Mouse (Mus musculus) thymus, postnatal 4 days (tissue): ENCODE data around the gene Frmd4a.

Experiments used
- DNase-seq: peaks from one replicate; pipeline ENCODE4 v3.0.0; 2021

Frmd4a gene

GRCm38 (mm10) chr2:4339530-4340218 is 322.2 kb downstream of the Frmd4a start:
- no peak for DNase-seq

- no peak for DNase-seq
Measured at GRCm38 (mm10) chr2:4340378-4340777, 322.9 kb downstream of the Frmd4a start.

DNA sequence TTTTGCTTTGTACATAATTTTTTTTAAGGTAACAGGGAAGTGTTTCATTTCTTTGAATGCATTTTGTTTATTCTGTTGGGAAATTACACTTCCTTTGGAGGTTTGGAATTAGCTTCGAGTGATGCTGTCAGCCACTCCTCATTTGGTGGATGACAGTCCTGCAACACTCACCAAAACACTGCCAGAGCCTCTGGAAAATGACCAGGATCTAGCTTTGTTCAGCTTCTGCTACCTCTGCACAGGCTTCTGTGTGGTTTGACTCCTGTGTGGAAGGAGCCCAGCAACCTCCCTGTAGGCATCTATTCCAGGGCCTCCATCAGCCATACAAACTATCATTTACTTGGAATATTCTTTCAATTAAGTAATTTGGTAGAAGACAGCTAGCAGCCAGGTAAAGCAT is 323.6 kb downstream of the Frmd4a start:
- no peak for DNase-seq

GRCm38 (mm10) chr2:4342005-4342404 is 324.5 kb downstream of the Frmd4a start:
- no peak for DNase-seq

DNA sequence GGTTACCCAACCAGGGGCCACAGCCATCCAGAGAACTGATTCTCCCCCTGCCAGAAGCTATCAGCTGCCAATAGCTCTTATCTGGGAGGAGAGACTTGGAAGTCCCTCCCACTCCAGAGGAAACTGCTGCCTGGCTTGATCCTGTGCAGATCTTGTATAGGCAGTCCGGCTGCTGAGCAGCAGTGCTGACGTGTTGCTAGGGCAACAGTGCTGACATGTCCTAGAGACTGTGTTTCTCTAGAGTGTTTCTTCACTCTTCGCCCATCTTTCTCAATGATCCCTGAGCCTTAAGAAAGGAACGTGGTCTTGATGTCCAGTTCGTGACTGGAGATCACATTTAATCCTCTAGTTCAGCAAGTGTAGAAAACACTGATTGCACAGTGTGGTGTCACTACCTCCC is 326.9 kb downstream of the Frmd4a start:
- DNase-seq, result no peak

GRCm38 (mm10) chr2:4346232-4346631 is 328.7 kb downstream of the Frmd4a start:
- DNase-seq, result no peak

DNA sequence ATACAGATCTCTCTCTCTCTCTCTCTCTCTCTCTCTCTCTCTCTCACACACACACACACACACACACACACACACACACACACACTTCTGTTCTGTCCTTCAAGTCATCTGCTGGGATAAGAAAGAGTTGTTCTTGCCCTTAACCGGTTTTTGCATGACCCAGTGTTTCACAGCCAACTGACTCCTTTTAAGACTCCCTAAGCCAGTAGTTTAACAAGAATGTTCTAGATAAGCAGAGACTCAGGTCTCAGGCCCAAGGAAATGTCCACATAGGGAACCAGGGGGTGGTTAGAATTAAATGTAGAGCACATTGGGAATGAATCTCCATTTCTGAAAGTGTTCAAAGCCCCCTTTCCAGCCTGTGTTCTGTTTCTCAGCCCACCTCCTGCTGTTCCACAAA is 329.4 kb downstream of the Frmd4a start:
- DNase-seq, result no peak

- no peak for DNase-seq
Measured at GRCm38 (mm10) chr2:4347782-4348181, 330.3 kb downstream of the Frmd4a start.

DNA sequence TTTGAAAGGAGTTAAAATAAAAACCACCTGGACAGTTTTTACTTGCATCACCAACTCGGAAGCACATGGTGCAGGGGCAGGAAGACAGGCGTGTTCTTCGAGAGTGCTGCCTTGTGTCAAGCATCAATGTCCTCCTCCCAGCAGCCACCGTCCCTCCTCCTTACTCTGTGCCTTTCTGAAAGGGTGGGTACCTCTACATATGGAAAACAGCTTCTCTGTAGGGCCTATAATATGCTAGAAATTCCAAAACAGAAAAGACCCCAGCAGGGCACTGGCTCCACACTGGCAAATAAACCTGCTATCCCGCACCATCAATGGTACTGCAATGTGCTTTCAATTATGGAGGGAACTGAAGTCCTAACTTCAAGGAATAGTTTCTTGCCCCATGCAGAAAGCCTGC is 331.0 kb downstream of the Frmd4a start:
- DNase-seq, result no peak

DNA sequence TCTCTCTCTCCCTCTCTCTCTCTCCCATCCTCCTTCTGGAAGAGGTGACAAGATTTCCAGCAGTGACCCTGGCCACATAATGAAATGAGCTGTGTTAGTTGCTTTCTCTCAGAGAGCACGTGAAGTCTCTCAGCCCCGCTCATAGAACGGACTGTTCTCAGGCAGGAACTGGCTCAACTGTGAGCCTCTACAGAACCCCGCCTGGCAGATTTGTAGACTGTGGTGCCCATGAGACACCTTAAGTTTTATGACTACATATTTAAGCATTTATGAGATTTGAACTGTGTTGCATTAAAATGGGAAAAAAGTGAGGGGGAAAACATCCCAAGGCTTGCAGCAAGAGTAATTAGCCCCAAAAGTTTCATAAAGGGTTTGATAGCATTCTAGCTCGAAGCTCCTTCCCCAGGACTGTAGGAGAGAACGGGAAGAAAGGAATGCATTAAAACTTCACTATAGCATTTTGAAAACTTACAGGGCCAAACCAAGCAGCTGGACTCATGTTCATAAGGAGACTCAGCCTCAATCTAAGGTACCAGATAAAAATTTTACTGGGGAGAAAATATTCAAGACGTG is 339.4 kb downstream of the Frmd4a start:
- no peak for DNase-seq

- DNase-seq, result no peak
Measured at GRCm38 (mm10) chr2:4361981-4362834, 344.7 kb downstream of the Frmd4a start.

DNA sequence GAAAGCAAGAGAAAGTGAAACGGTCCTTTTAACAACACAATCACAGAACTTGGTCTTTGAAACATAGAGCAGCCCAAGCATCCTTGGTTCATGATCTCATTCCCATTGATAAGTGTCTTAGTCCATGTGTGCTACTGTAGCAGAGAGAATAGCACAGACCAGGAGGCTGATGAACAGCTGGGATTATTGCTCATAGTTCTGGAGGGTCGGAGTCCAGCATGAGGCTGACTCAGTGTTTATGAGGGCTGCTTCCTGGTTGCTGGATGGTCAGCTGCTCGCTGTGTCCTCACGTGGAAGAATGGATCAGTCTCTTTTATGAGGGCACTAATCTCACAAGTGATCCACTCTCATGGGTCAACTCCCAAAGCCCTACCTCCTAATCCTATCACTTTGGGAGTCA is 347.4 kb downstream of the Frmd4a start:
- DNase-seq, result no peak

GRCm38 (mm10) chr2:4368544-4368943 is 351.0 kb downstream of the Frmd4a start:
- no peak for DNase-seq

GRCm38 (mm10) chr2:4370499-4370898 is 353.0 kb downstream of the Frmd4a start:
- no peak for DNase-seq

GRCm38 (mm10) chr2:4371341-4371740 is 353.8 kb downstream of the Frmd4a start:
- no peak for DNase-seq

DNA sequence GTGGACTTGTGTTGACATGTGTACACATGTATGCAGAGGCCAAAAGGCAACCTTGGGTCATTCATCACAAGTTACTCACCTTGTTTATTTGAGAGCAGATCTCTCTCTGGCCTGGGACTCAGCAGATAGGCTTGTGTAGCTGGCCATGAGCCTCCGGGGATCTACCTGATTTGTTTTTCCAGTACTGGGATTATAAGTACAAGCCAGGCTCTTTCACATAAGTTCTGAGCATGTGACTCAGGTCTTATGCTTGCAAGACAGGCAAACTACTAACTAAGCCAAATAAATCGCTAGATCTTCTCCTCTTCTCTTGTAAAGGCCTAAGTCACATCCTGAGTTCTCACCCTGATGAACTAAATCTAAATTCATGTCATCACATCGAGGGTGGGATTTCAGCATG is 361.3 kb downstream of the Frmd4a start:
- no peak for DNase-seq

- DNase-seq, result no peak
Measured at GRCm38 (mm10) chr2:4380435-4380834, 362.9 kb downstream of the Frmd4a start.

DNA sequence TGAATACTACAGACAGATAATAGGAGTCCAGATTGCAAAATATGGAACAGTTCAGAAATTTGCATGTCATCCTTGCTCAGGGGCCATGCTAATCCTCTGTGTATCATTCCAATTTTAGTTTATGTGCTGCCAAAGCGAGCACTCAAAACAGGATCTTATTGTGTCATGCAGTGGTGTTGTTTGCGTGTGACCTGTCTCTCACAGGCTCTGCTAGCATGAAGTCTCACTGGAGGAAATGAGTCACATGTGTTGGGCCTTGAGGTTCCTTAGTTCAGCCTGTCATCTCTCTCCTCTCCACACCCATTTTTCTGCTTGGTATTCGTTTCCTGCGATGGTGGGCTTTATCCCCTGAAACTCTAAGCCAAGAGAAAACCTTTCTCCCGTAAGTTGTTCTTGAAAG is 363.4 kb downstream of the Frmd4a start:
- no peak for DNase-seq

DNA sequence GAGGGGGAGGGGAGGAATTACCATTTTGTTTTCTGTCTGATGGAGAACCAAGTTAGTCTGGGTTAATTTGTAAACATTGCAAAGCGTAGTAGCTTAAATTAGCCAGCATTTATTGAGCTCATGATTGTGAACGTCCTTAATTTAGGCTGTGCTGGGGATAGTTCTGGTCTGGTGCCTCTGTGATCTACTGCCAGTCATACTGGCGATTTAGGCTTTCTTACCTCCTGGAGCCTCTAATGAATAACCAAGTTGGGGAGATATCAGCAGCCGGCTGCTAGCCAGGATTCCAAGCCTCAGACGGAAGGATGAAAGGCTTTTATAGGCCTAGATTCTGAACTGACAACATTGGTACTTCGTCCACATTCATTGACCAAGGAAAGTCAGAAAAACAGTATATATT is 369.0 kb downstream of the Frmd4a start:
- no peak for DNase-seq

- no peak for DNase-seq
Measured at GRCm38 (mm10) chr2:4389330-4389729, 371.8 kb downstream of the Frmd4a start.

GRCm38 (mm10) chr2:4391091-4391490 is 373.6 kb downstream of the Frmd4a start:
- DNase-seq, result no peak

DNA sequence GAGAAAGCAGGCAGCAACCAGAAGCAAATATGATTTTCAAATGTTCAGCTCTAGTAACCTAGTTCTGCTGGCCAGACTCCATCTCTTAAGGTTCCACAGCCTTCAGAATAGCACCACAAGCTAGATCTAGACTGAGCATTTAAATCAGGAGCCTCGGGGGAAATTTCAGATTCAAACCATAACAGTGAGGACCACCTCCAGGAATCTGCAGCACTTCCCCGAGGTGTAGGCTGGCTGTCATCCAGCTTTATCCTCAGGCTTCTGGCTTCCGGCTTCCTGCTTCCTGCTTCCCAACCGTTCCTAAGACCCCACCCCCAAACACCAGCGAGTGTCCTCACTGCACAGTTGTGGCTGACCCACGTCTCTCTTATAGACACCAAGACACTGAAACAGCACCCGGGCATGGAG is 374.2 kb downstream of the Frmd4a start:
- DNase-seq, result no peak

DNA sequence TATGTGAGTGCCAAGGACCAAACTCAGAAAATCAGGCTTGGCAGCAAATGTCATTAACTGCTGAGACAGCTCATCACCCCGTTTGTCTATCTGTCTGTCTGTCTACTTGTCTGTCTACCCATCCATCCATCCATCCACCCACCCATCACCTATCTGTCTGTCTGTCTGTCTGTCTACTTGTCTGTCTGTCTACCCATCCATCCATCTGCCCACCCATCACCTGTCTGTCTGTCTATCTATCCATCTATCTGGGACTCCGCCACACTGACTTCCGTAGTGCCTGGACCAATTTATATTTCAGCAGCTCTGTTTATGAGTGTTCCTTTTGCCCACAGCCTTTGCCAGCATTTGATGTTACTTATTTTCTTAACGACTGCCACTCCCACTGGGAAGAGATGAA is 375.5 kb downstream of the Frmd4a start:
- no peak for DNase-seq

- DNase-seq, result no peak
Measured at GRCm38 (mm10) chr2:4394641-4395040, 377.1 kb downstream of the Frmd4a start.
